Mouse (Mus musculus) neural tube, embryonic 15.5 days (tissue): ENCODE measurements around the gene Il9r. TPM values are rescaled to one million over a fixed set of nuclear protein-coding genes. Genes with fewer than 3 reads are reported as not detected.

Experiments
- ATAC-seq: fragments of 200-750 bp; cut with Nextera tagmentation; 2 replicates; pipeline ENCODE4 v1.8.0; 2017; ENCODE audit warnings: mild to moderate bottlenecking, moderate TSS enrichment, moderate library complexity; ENCODE audit not compliant: low FRiP score
- H3K27ac ChIP-seq: fragments of 300-500 bp; sonication (generic); replicated peaks from 2 replicates; pipeline ENCODE4 v1.5.1; 2015; ENCODE audit warnings: mild to moderate bottlenecking, inconsistent platforms
- H3K27me3 ChIP-seq: fragments of 300-500 bp; sonication (generic); replicated peaks from 2 replicates; pipeline ENCODE4 v1.6.1; 2015; ENCODE audit warnings: inconsistent platforms
- H3K36me3 ChIP-seq: fragments of 300-500 bp; sonication (generic); 2 replicates; pipeline ENCODE4 v1.6.1; 2015; ENCODE audit warnings: inconsistent platforms
- H3K4me1 ChIP-seq: fragments of 300-500 bp; sonication (generic); 2 replicates; pipeline ENCODE4 v1.6.1; 2015; ENCODE audit warnings: inconsistent platforms
- H3K4me2 ChIP-seq: fragments of 300-500 bp; sonication (generic); 2 replicates; pipeline ENCODE4 v1.6.1; 2015; ENCODE audit warnings: inconsistent platforms, mild to moderate bottlenecking, moderate library complexity
- H3K4me3 ChIP-seq: fragments of 300-500 bp; sonication (generic); replicated peaks from 2 replicates; pipeline ENCODE4 v1.5.1; 2015; ENCODE audit warnings: mild to moderate bottlenecking, inconsistent platforms
- H3K9ac ChIP-seq: fragments of 300-500 bp; sonication (generic); replicated peaks from 2 replicates; pipeline ENCODE4 v1.6.1; 2015; ENCODE audit warnings: mild to moderate bottlenecking, inconsistent platforms
- H3K9me3 ChIP-seq: fragments of 300-500 bp; sonication (generic); replicated peaks from 2 replicates; pipeline ENCODE4 v1.6.1; 2016; ENCODE audit warnings: inconsistent platforms
- WGBS: fragments of 180-500 bp; shearing (Covaris S2); methylation state at CpG from one replicate; pipeline ENCODE4 v1.1.7; 2015; ENCODE audit warnings: mixed read lengths; 5-methylcytosine and 5-hydroxymethylcytosine counted together
- polyA plus RNA-seq: library from polyadenylated mRNA; unstranded; fragments of >200 nt; fragmentation: Nextera tagmentation; extraction: Ambion mirVana; gene quantifications from 2 replicates; pipeline ENCODE4 v1.2.1, GENCODE M21; 2015

The Il9r gene
- polyA plus RNA-seq, 1 experiment from 2014 or later = not detected

DNA sequence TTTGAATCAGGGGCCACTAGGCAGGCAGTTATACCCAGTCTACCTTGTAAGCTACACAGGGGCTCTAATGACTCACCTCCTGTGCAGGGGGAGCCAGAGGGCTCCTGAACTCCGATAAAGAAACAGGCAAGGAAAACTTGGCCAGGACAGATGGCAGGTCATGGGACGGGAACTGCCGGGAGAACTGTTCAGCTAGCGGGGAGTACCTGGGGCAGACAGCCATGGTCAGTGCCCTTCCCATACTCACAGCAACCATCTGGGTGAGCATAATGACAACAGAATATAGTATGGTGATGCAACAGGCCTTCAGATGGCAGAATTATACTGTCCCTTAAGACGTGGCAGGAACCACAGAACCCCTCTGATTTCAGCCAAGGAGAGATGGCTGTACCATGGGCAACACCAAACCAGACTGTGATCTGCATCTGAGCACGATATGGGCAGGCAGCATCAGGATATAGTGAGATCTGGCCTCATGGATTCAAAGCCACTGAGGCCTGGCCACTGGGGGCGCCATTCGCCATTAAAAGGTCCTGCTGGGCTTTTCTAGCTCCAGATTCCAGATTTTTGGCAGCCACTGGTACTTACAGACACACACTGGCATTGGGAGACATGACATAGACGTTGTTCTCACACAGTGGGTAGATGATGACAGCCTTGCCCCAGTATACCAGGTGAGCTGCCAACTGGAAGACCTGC is 36.8 kb upstream of the Il9r start:
- Histone ChIP-seq H3K4me2 (no peak overlapping the region), H3K4me3 (no peak overlapping the region), H3K9me3 (no peaks in the 10 kb centered on the region), H3K27me3 (no peaks in the 10 kb centered on the region), H3K27ac (peak overlapping the region; percentile 68), H3K36me3 (peaks cover 43% of the 10 kb centered on the region), H3K4me1 (peaks cover 53% of the 10 kb centered on the region), H3K9ac (no peak overlapping the region)
- no peak for ATAC-seq
- WGBS = 58% methylated on average over 9 of the region's 9 CpGs

DNA sequence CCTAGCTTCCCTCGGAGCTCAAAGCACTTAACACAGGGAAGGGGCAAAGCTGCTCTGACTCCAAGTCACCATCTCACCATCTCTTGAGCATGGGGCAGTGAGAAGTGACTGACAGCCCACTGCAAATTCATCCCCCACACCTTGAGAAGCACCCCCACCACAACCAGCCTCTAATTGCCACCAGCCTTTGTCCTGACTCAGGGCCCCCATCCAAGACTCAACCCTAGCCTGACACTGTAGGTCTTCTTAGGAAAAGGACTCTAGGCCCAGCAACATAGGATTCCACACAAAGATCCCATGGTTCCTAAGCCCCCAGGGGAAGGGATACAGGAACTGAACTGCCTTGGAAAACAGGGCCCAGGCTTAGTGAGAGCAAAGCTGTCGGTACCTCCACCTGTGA is 36.1 kb upstream of the Il9r start:
- peak; percentile 5; the same call in 1 of the 2 replicates for ATAC-seq
- whole genome bisulfite sequencing = 64% methylated on average over 2 of the region's 2 CpGs
- Histone ChIP-seq H3K27ac (peak overlapping the region; percentile 68), H3K9me3 (no peaks in the 10 kb centered on the region), H3K9ac (no peak overlapping the region), H3K4me2 (no peak overlapping the region), H3K27me3 (no peaks in the 10 kb centered on the region), H3K4me1 (peaks cover 53% of the 10 kb centered on the region), H3K4me3 (no peak overlapping the region), H3K36me3 (peaks cover 43% of the 10 kb centered on the region)

DNA sequence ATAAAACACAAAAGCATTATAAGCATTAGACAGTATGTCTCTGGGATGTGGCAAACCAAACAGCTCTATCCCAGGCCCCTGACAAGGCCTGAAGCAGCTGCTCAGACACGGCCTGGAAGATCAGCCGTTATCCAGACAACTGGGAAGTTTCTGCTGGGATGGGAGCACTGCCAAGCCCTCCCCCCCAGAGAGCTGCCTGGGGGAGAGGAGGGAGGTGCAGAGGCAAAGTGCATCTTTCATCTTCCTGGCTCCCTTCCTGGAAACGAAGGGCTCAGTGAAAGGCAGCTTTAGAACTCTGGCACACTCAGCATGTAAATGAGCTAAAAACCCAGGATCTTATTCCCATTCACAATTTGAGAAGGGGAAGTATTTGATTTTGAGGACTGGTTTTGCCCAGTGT is 35.6 kb upstream of the Il9r start:
- H3K36me3 ChIP-seq = peaks cover 44% of the 10 kb centered on the region

DNA sequence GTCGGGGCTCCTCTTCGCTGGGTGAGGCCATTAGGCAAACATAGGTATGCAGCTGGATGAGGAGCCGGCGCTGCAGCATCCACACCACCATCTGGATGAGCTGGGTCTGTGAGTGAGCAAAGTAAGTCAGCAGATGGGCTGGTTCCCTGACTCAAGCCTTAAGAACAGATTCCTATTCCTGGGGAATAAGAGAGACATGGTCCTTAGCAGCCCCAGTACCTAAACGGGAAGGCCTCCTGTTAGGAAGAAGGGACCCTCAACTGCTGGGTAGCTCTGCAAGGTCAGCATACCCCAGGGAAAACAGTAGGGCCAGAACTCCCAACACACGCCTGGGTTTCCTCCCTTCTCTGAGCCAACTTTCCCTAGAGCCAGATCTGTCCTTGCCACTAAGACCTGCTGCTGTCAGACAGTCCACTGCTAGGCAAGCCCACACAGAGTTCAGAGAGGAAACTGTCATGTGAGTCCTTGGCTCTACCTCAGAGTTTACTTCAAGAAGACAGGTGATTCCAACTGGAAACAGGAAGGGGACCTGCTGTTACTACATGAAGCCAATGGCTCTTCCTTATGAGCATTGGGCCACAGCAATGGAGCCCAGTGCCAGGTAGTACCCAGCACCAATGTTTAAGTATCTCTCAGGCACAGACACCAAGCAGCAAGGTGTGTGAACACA is 34.9 kb upstream of the Il9r start:
- ATAC-seq = no peak
- Histone ChIP-seq H3K36me3 (peaks cover 43% of the 10 kb centered on the region), H3K4me2 (no peak overlapping the region), H3K27ac (peak overlapping the region; percentile 68), H3K4me1 (peaks cover 53% of the 10 kb centered on the region), H3K9ac (no peak overlapping the region), H3K27me3 (no peaks in the 10 kb centered on the region), H3K4me3 (no peak overlapping the region), H3K9me3 (no peaks in the 10 kb centered on the region)
- WGBS = 89% methylated on average over 6 of the region's 6 CpGs

More for the DNA sequence above, 35.6 kb upstream of the Il9r start:
- no peak overlapping the region for H3K4me3 ChIP-seq
- peak overlapping the region; percentile 68 for H3K27ac ChIP-seq
- H3K27me3 ChIP-seq = no peaks in the 10 kb centered on the region
- WGBS = 31% methylated on average over 3 of the region's 3 CpGs
- no peak overlapping the region for H3K4me2 ChIP-seq
- H3K4me1 ChIP-seq = peaks cover 53% of the 10 kb centered on the region
- ATAC-seq = peak; percentile 65
- H3K9ac ChIP-seq = no peak overlapping the region
- H3K9me3 ChIP-seq = no peaks in the 10 kb centered on the region

DNA sequence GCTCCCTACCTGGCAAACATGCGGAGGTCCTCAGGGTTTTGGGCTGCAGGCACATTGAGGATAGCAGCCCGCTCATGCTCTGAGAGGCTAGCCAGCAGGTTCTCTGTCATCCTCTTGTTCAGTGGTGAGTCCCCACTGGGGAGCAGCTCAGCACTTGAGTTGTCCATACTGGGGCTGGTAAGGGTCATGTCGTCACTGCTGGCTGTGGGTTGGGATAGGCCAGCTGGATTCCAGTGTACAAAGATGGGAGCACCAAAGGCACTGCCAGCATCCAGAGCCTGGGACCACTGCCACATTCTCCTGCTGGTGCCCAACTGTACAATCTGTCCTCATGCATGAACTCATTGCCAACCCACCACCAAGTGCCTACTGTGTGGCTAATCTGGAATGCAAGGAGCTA is 33.8 kb upstream of the Il9r start:
- Histone ChIP-seq H3K27me3 (no peaks in the 10 kb centered on the region), H3K9ac (no peak overlapping the region), H3K4me3 (no peak overlapping the region), H3K4me1 (peaks cover 53% of the 10 kb centered on the region), H3K4me2 (no peak overlapping the region), H3K36me3 (peaks cover 38% of the 10 kb centered on the region), H3K27ac (no peak overlapping the region; the same call in 1 of the 2 replicates), H3K9me3 (no peaks in the 10 kb centered on the region)
- WGBS = 85% methylated on average over 3 of the region's 3 CpGs
- ATAC-seq = no peak

DNA sequence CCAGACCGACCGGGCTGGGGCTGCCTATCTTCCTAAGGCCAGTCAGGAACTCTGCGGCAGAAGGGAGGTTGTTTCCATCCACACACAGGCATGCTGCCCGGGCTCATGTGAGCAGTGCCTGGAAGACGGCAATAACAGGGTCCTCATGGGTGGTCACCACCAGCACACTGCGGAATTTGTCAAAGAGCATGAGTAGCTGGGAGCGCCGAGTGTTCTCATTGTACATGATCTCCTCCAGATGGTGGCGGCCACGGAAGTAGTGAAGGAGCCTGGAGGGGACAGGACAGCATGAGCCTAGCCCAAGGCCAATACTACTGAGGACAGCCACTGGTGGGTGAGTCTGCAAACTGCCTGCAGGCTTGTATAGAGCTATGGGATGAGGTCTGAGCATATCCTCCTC is 32.8 kb upstream of the Il9r start:
- Histone ChIP-seq H3K9me3 (no peaks in the 10 kb centered on the region), H3K4me1 (peaks cover 57% of the 10 kb centered on the region), H3K9ac (no peak overlapping the region), H3K4me3 (no peak overlapping the region), H3K27me3 (no peaks in the 10 kb centered on the region), H3K27ac (no peak overlapping the region), H3K36me3 (peaks cover 45% of the 10 kb centered on the region), H3K4me2 (no peak overlapping the region)
- 71% methylated on average over 10 of the region's 10 CpGs for WGBS
- no peak for ATAC-seq

DNA sequence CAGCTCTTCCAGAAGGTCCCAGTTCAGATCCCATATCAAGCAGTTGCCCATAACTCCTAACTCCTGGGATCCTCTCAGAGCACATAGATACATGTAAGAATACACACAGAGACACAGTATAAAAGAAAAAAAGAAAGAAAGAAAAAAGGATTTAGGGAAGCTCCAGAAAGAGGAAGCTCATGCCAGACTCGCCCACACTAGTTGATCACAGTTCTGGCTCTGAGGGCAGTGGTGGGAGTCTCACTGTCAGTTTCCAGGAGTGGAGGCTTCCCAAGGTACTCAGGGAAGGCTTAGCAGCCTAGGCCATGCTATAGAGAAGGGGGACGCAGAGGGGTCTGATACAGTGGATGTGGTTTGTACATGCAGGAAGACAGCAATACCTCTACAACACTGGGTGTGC is 31.0 kb upstream of the Il9r start:
- no peaks in the 10 kb centered on the region for H3K27me3 ChIP-seq
- no peak overlapping the region for H3K4me3 ChIP-seq
- no peak overlapping the region for H3K27ac ChIP-seq
- no peak overlapping the region for H3K4me2 ChIP-seq
- peaks cover 45% of the 10 kb centered on the region for H3K36me3 ChIP-seq
- no peak for ATAC-seq
- no peak overlapping the region for H3K9ac ChIP-seq
- no peaks in the 10 kb centered on the region for H3K9me3 ChIP-seq
- 92% methylated on average over 2 of the region's 2 CpGs for WGBS
- peaks cover 55% of the 10 kb centered on the region for H3K4me1 ChIP-seq

DNA sequence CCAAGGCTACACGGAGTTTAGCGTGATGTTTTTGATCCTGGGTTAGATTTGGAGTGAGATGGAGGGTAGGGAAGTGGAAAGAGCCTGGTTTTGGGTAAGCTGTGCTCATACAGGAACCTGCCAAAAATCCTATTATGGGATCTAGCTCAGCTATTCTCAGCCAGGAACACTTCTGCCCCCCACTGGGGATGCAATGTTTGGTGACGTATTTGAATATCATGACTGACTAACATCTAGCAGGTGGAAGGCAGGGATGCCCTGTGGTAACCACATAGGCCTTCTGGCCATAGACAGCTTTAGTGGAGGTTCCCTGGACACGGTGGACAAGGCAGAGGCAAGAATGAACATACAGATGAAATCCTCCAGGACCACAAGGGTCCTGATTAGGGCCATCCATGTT is 30.1 kb upstream of the Il9r start:
- no peaks in the 10 kb centered on the region for H3K9me3 ChIP-seq
- H3K4me2 ChIP-seq = no peak overlapping the region
- peaks cover 45% of the 10 kb centered on the region for H3K36me3 ChIP-seq
- H3K9ac ChIP-seq = no peak overlapping the region
- WGBS = 77% methylated on average over 4 of the region's 4 CpGs
- no peak overlapping the region for H3K27ac ChIP-seq
- H3K4me3 ChIP-seq = no peak overlapping the region
- no peaks in the 10 kb centered on the region for H3K27me3 ChIP-seq
- peaks cover 55% of the 10 kb centered on the region for H3K4me1 ChIP-seq
- ATAC-seq = no peak

DNA sequence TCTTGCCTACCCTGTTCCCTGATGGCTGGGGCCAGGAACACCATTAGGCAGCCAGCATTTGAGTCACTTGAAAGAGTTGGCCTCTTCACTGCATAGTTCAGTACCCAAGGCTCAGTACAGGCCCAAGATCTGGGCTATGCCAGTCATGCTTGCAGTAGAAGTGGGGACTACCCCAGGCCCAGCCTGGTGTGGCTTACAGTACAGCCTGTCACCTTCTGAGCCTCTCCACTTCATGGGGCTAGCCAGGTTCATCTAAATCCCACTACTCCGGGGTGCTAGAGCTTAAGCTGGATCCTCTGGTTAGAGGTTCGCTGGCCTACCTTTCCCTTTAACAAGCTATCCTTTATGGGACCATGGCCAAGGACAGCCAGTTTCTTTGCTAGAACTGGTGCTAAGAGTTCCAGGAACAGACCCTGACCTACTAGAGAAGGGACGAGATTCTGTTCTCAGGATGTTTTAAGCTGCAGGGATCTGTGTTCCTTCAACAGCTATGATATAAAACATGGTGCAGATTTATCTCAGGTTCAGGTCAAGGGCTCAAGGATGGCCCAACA is 28.3 kb upstream of the Il9r start:
- no peak overlapping the region for H3K4me3 ChIP-seq
- no peak overlapping the region for H3K4me2 ChIP-seq
- H3K27ac ChIP-seq = no peak overlapping the region
- H3K4me1 ChIP-seq = peaks cover 49% of the 10 kb centered on the region
- ATAC-seq = no peak
- H3K9ac ChIP-seq = no peak overlapping the region
- WGBS = 91% methylated on average over 3 of the region's 3 CpGs
- H3K27me3 ChIP-seq = peaks cover 5% of the 10 kb centered on the region; the same call in 1 of the 2 replicates
- no peaks in the 10 kb centered on the region for H3K9me3 ChIP-seq
- H3K36me3 ChIP-seq = peaks cover 33% of the 10 kb centered on the region

DNA sequence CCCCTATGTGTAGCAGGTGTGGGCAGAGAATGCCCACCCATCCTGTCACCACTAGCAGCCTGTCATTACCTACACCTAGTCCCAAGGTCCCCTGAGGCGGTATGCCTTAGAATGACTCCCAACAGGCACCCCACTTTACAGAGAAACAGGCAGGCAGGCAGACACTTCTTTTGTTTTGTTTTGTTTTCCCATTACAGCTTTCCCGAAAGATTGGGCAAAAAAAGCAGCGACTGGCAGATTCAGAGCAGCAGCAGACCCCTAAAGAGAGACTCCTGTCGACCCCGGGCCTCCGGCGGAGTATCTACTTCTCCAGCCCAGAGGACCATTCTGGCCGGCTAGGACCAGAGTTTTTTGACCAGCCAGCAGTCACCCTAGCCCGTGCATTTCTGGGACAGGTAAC is 27.5 kb upstream of the Il9r start:
- 88% methylated on average over 9 of the region's 9 CpGs for WGBS
- peak overlapping the region; percentile 74 for H3K4me2 ChIP-seq

DNA sequence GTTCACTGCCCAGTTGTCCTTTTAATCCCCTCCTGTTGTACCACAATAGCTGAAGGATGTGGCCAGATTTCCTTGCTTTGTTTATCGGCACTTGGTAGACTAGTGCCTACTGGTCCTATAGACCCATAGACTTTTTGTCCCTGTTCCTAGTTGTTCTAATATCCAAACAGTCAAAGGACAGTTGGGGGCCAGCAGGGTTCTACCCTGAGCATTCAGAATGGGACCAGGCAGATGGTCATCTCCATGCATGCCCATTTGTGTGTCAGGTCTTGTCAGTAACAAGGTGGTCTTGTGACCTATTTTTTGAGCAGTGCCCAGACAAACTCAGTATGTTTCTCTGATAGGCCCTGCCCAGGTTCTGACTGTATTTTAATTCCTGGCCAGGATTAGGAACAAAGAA is 27.0 kb upstream of the Il9r start:
- peak overlapping the region; percentile 74 for H3K4me2 ChIP-seq
- H3K9me3 ChIP-seq = no peaks in the 10 kb centered on the region
- peaks cover 16% of the 10 kb centered on the region; the same call in 1 of the 2 replicates for H3K27me3 ChIP-seq
- H3K36me3 ChIP-seq = peaks cover 28% of the 10 kb centered on the region
- peak overlapping the region; percentile 70 for H3K4me3 ChIP-seq
- peak overlapping the region; percentile 89 for H3K9ac ChIP-seq
- no peak; the same call in 1 of the 2 replicates for ATAC-seq
- 44% methylated on average over 1 of the region's 1 CpGs for WGBS
- H3K27ac ChIP-seq = peak overlapping the region; percentile 88
- peaks cover 60% of the 10 kb centered on the region for H3K4me1 ChIP-seq

More for the DNA sequence above, 27.5 kb upstream of the Il9r start:
- H3K9ac ChIP-seq = peak overlapping the region; percentile 89
- H3K9me3 ChIP-seq = no peaks in the 10 kb centered on the region
- H3K27ac ChIP-seq = no peak overlapping the region
- H3K4me1 ChIP-seq = peaks cover 55% of the 10 kb centered on the region
- no peak for ATAC-seq
- peaks cover 29% of the 10 kb centered on the region for H3K36me3 ChIP-seq
- peak overlapping the region; percentile 70; the same call in 1 of the 2 replicates for H3K4me3 ChIP-seq
- H3K27me3 ChIP-seq = peaks cover 11% of the 10 kb centered on the region; the same call in 1 of the 2 replicates
